Mouse (Mus musculus) G1E (cell line): ENCODE measurements around the gene Cbfa2t3.

ENCODE experiments used
- CTCF ChIP-seq: IDR thresholded peaks from 2 replicates; pipeline ENCODE4 v1.5.1; 2012; ENCODE audit warnings: low read depth, low read length, inconsistent platforms, mixed read lengths
- GATA1 ChIP-seq: IDR thresholded peaks from 2 replicates; pipeline ENCODE4 v1.6.1; 2012; ENCODE audit warnings: borderline replicate concordance, low read length, inconsistent platforms, mixed read lengths
- POLR2AphosphoS5 ChIP-seq: IDR thresholded peaks from 2 replicates; pipeline ENCODE4 v1.6.1; 2012; ENCODE audit warnings: low read depth, low read length, inconsistent platforms; ENCODE audit not compliant: insufficient replicate concordance
- TAL1 ChIP-seq: conservative IDR thresholded peaks from 2 replicates; pipeline ENCODE4 v1.6.1; 2012; ENCODE audit warnings: low read depth, low read length, inconsistent platforms, mixed read lengths

- TF ChIP-seq CTCF: no peak
- TF ChIP-seq GATA1: no peak
- TF ChIP-seq TAL1: no peak
- no peak for TF ChIP-seq POLR2AphosphoS5
These were observed 47.5 kb upstream of the Cbfa2t3 start for GRCm38 (mm10) chr8:122746439-122746838.
